Mouse (Mus musculus) heart, embryonic 16.5 days (tissue): Measurements from ENCODE around the gene Lnx2. TPM values are rescaled to one million over a fixed set of nuclear protein-coding genes. Genes with fewer than 3 reads are reported as not detected.
A peak's percentile ranks its signal among the peaks of the same experiment; 100 is the strongest.

ENCODE experiments used
- ATAC-seq: fragments of 200-750 bp; cut with Nextera tagmentation; replicated peaks from 2 replicates; pipeline ENCODE4 v1.8.0; 2017; ENCODE audit warnings: moderate number of reproducible peaks; ENCODE audit not compliant: insufficient read depth, low FRiP score; ENCODE audit errors: extremely low read depth
- H3K27ac ChIP-seq: fragments of 300-500 bp; sonication (generic); 2 replicates; pipeline ENCODE4 v1.5.1; 2014; ENCODE audit warnings: mild to moderate bottlenecking, low read length, control low read depth, moderate library complexity
- H3K27me3 ChIP-seq: fragments of 300-500 bp; sonication (generic); 2 replicates; pipeline ENCODE4 v1.6.1; 2014; ENCODE audit warnings: low read length, mixed read lengths; ENCODE audit not compliant: control insufficient read depth, insufficient read depth
- H3K36me3 ChIP-seq: fragments of 300-500 bp; sonication (generic); 2 replicates; pipeline ENCODE4 v1.6.1; 2014; ENCODE audit not compliant: control insufficient read depth, insufficient read depth
- H3K4me1 ChIP-seq: fragments of 300-500 bp; sonication (generic); 2 replicates; pipeline ENCODE4 v1.6.1; 2014; ENCODE audit warnings: low read length, mixed read lengths; ENCODE audit not compliant: control insufficient read depth, insufficient read depth
- H3K4me2 ChIP-seq: fragments of 300-500 bp; sonication (generic); 2 replicates; pipeline ENCODE4 v1.6.1; 2014; ENCODE audit warnings: low read depth, mild to moderate bottlenecking, control low read depth, low read length
- H3K4me3 ChIP-seq: fragments of 300-500 bp; sonication (generic); 2 replicates; pipeline ENCODE4 v1.5.1; 2014; ENCODE audit warnings: mild to moderate bottlenecking, control low read depth, low read length
- H3K9ac ChIP-seq: fragments of 300-500 bp; sonication (generic); 2 replicates; pipeline ENCODE4 v1.6.1; 2014; ENCODE audit warnings: low read length, control low read depth
- H3K9me3 ChIP-seq: fragments of 300-500 bp; sonication (generic); replicated peaks from 2 replicates; pipeline ENCODE4 v1.6.1; 2016; ENCODE audit warnings: low read length; ENCODE audit not compliant: control insufficient read depth
- WGBS: fragments of 180-500 bp; shearing (Covaris S2); extraction: QIAGEN DNeasy Blood & Tissue Kit; methylation state at CpG from one replicate; pipeline ENCODE4 v1.1.7; 2014; 5-methylcytosine and 5-hydroxymethylcytosine counted together
- polyA plus RNA-seq: library from polyadenylated mRNA; unstranded; fragments of >200 nt; fragmentation: Nextera tagmentation; extraction: Ambion mirVana; gene quantifications from 2 replicates; pipeline ENCODE4 v1.2.1, GENCODE M21; 2015

Gene Lnx2
- polyA plus RNA-seq, 1 experiment from 2014 or later, result 13.9 TPM

DNA sequence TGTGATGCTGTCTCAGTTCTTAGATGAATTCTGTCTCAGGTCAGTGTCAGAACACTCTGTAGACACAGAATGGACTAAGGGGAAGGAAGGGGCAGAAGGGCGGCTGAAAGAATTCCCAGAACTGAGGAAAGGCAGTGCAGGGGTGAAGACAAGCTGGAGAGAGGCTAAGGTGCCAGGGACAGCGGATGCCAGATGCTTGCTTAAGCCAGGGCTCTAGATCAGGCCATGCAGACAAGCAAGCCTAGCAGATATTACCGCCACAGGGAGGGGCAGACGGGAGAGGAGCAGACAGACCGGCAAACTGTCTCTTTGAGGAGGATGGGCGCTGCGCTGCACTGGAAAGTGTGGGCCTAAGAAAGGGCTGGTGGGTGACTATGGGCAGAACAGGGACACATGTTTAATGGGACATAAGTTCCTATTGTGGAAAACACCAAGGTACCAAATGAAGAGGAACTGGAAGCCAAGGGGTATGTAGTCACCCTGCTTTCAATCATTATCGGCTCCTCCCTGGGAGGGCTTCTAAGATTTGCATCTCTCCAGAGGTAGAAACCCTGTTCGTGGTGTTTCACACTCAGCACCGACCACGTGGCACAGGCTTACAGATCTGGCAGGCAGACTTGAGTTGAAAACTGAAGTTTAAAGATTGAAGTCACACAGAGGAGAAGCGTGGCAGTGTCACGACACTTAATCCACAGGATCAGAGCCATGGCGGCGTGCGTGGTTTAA is 5.4 kb downstream of the Lnx2 start:
- H3K4me2 ChIP-seq, result peak overlapping the region; percentile 17; the same call in 1 of the 2 replicates
- no peaks in the 10 kb centered on the region for H3K27me3 ChIP-seq
- no peak overlapping the region for H3K4me3 ChIP-seq
- WGBS, result 59% methylated on average over 16 of the region's 16 CpGs
- peak overlapping the region; percentile 57 for H3K27ac ChIP-seq
- H3K9me3 ChIP-seq, result no peaks in the 10 kb centered on the region
- H3K4me1 ChIP-seq, result peaks cover 52% of the 10 kb centered on the region
- H3K9ac ChIP-seq, result no peak overlapping the region
- no peak for ATAC-seq
- no peaks in the 10 kb centered on the region for H3K36me3 ChIP-seq

DNA sequence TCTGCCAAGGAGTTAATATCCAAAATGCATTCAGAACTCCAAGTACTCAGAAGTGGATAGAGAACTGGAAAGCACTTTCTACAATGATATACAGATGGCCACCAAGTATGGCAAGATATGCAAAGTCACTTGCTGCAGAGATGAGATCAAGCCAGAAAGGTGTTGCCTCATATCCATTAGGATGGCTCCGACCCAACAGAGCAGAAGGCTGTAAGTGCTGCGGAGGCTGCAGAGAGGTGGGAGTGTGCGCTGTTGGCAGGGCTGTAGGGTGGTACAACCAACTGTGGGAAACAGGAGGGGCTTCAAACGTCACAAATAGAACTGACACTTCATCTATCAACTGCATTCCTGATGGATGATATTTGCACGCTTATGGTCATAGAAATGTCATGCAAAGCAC is 7.5 kb downstream of the Lnx2 start:
- H3K9me3 ChIP-seq, result no peaks in the 10 kb centered on the region
- H3K36me3 ChIP-seq, result no peaks in the 10 kb centered on the region
- WGBS, result 35% methylated on average over 5 of the region's 5 CpGs
- H3K9ac ChIP-seq, result no peak overlapping the region
- H3K4me2 ChIP-seq, result no peak overlapping the region
- H3K4me3 ChIP-seq, result no peak overlapping the region
- H3K27me3 ChIP-seq, result no peaks in the 10 kb centered on the region
- no peak overlapping the region; the same call in 1 of the 2 replicates for H3K27ac ChIP-seq
- no peak for ATAC-seq
- peaks cover 42% of the 10 kb centered on the region for H3K4me1 ChIP-seq

DNA sequence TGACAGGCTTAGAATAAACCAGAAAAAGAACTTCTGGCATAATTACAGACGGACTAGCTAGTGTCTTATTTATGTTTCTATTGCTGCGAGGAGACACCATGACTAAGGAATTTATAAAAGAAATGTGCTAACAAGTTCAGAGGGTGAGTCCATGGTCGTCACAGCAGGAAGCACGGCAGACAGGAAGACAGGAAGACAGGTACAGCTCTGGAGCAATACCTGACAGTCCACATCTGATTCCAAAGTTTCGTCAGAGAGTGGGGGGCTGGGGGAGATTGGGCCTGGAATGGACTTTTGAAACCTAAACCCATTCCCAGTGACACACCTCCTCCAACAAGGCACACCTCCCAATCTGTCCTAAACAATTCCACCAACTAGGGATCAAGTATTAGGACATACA is 9.4 kb downstream of the Lnx2 start:
- no peak overlapping the region for H3K4me3 ChIP-seq
- H3K9me3 ChIP-seq, result no peaks in the 10 kb centered on the region
- no peak overlapping the region for H3K27ac ChIP-seq
- peaks cover 41% of the 10 kb centered on the region for H3K4me1 ChIP-seq
- no peak overlapping the region for H3K4me2 ChIP-seq
- no peaks in the 10 kb centered on the region for H3K27me3 ChIP-seq
- 71% methylated on average over 5 of the region's 5 CpGs for WGBS
- no peaks in the 10 kb centered on the region for H3K36me3 ChIP-seq
- no peak overlapping the region for H3K9ac ChIP-seq
- no peak for ATAC-seq

DNA sequence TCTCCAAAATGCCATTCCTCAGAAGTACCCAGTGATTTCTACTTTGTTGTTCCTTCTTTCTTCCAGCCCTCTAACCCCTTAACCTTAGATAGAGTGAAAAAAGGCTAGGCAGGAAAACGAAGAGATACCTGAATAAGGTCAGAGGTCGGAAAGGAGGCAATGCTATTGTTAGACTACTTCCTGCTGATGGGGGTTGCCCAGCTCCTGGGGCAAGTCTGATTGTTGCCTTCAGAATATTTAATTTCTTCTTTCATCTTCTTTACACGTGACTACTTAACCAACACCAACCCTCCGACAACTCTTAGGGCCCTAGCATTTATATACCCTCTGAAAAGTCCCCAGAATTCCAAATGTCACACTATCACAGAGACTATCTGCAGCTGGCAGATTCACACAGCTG is 10.3 kb downstream of the Lnx2 start:
- Histone ChIP-seq H3K9me3 (no peaks in the 10 kb centered on the region), H3K4me1 (peaks cover 35% of the 10 kb centered on the region), H3K4me2 (no peak overlapping the region), H3K27ac (no peak overlapping the region), H3K27me3 (no peaks in the 10 kb centered on the region), H3K4me3 (no peak overlapping the region), H3K9ac (no peak overlapping the region), H3K36me3 (no peaks in the 10 kb centered on the region)
- WGBS, result 57% methylated on average over 4 of the region's 4 CpGs
- no peak for ATAC-seq

DNA sequence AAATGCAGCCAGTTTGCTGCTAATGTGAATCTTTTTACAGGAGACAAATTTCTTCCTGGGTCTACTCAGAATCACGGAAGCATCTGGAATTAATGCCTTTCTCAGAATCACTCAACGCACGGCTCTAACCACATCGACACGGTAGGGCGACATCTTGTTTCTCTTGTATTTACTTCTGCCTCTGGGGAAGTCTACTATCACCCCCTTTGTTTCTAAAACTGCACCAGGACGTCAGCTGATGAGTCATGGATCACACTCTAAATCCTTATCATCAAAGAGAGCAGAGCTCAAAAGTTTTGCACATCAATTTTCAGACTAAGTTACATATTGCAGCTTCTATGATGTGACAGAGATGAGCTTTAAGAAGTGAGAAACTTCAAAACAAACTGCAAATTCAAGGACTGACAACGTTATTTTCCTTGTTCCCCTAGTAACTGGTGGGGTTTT is 13.1 kb downstream of the Lnx2 start:
- H3K9me3 ChIP-seq, result no peaks in the 10 kb centered on the region
- no peaks in the 10 kb centered on the region for H3K27me3 ChIP-seq
- peak overlapping the region; percentile 14 for H3K4me2 ChIP-seq
- H3K4me1 ChIP-seq, result peaks cover 19% of the 10 kb centered on the region
- H3K36me3 ChIP-seq, result no peaks in the 10 kb centered on the region
- no peak overlapping the region for H3K9ac ChIP-seq
- no peak overlapping the region for H3K27ac ChIP-seq
- 35% methylated on average over 8 of the region's 8 CpGs for WGBS
- no peak overlapping the region for H3K4me3 ChIP-seq
- ATAC-seq, result no peak

DNA sequence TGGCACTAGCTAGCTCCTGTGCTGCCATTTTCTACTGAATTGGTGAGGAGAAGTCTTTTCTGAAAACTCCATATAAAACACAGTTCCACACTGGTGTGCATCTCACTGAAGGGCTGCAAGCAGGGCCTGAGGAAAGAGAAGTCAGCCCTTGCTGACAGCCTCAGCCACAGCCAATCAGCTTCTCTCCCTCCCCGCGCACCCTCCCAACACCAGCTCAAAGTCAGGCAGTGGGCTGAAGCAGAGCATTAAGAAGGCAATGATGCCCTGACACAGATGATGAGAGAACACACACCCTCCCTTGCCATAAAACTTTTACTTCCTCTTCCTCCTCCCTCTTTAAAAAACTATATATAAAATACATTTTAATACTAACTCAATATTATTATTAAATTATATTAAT is 16.4 kb downstream of the Lnx2 start:
- 58% methylated on average over 2 of the region's 2 CpGs for WGBS

DNA sequence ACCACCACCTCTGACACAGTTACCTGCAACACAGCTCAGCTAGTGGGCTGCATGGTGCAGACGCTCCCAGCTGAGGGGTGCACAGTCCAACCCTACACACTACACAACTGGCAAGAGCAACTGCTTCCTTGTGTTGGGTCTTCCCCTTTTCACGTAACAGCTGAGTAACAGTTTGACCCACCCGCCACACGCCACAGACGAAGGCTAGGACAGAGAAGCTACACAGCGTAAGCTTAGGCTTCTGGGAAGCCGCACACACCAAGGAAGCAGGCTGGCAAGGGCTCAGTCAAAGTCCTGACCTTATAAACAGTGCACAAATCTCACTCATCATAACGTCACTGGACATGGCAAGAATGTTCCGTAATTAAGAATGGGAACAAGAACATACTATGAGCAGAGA is 17.1 kb downstream of the Lnx2 start:
- no peak overlapping the region for H3K27ac ChIP-seq
- no peaks in the 10 kb centered on the region for H3K9me3 ChIP-seq
- H3K4me2 ChIP-seq, result no peak overlapping the region
- H3K4me1 ChIP-seq, result peaks cover 45% of the 10 kb centered on the region
- WGBS, result 82% methylated on average over 9 of the region's 9 CpGs
- H3K4me3 ChIP-seq, result no peak overlapping the region
- ATAC-seq, result no peak
- no peak overlapping the region for H3K9ac ChIP-seq
- H3K27me3 ChIP-seq, result no peaks in the 10 kb centered on the region
- no peaks in the 10 kb centered on the region for H3K36me3 ChIP-seq

More for the DNA sequence above, 16.4 kb downstream of the Lnx2 start:
- H3K27me3 ChIP-seq, result no peaks in the 10 kb centered on the region
- H3K9me3 ChIP-seq, result no peaks in the 10 kb centered on the region
- ATAC-seq, result no peak
- H3K9ac ChIP-seq, result no peak overlapping the region
- no peaks in the 10 kb centered on the region for H3K36me3 ChIP-seq
- H3K4me2 ChIP-seq, result no peak overlapping the region
- H3K4me3 ChIP-seq, result no peak overlapping the region
- H3K27ac ChIP-seq, result no peak overlapping the region
- peaks cover 42% of the 10 kb centered on the region for H3K4me1 ChIP-seq

DNA sequence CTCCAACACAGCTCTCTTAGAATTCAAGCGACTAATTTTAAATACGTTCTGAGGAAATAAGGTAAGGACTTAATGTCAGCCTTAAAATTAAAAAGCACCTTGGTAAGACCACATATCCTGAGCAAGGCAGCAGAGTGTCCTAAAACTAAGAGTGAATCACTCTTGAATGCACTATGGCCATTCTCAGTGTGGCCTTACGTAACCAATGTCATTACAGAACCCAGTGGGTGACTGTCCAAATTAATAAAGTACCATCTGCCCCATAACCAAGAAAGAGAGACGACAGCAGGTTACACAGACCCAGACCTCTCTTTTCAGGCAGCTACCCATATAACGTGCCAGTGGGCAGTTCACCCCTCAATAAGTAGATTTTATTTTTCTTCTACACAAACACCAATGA is 17.7 kb downstream of the Lnx2 start:
- no peak overlapping the region for H3K9ac ChIP-seq
- H3K4me1 ChIP-seq, result peaks cover 42% of the 10 kb centered on the region
- H3K27me3 ChIP-seq, result no peaks in the 10 kb centered on the region
- no peak for ATAC-seq
- no peak overlapping the region for H3K4me2 ChIP-seq
- no peak overlapping the region for H3K4me3 ChIP-seq
- no peaks in the 10 kb centered on the region for H3K9me3 ChIP-seq
- no peak overlapping the region for H3K27ac ChIP-seq
- 90% methylated on average over 5 of the region's 5 CpGs for WGBS
- no peaks in the 10 kb centered on the region for H3K36me3 ChIP-seq

DNA sequence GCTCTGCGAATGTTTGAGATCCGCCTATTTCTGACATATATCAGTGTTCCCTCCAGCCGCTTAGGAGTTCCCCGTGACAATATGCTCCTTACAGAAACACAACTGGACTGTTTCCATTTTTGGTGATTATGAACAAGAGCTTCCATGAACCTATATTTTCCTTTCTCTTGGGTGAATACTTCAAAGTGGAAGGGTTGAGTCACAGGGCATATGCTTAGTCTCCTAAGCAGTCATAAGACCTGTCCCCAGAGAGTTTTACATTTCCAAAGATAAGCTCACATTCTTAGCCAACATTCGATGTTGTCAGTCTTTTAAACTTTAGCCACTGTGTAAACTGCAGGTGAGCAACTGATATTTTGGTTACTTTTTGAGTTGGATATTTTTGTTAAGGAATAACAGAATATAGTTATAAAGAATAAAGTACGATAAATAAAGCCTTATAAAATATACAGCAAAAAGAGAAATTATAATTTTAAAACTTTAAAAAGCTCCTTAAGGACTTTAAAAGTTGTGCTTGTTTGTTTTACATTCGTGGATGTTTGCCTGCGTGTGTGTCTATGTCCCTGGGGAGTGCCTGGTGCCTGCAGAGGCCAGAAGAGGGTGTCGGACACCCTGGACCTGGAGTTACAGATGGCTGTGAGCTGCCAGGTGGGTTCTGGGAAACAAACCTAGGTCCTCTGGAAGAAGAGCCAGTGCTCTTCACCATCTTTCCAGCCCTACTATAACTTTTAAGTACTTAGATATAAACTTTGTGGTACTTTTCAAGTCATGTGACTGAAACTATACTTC is 18.6 kb downstream of the Lnx2 start:
- no peak overlapping the region for H3K9ac ChIP-seq
- H3K4me3 ChIP-seq, result no peak overlapping the region
- no peaks in the 10 kb centered on the region for H3K27me3 ChIP-seq
- 0 out of 2 replicates have a peak, but pooled peaks have one; percentile 21 for ATAC-seq
- 56% methylated on average over 9 of the region's 9 CpGs for WGBS
- no peaks in the 10 kb centered on the region for H3K9me3 ChIP-seq
- no peaks in the 10 kb centered on the region for H3K36me3 ChIP-seq
- peaks cover 37% of the 10 kb centered on the region for H3K4me1 ChIP-seq
- no peak overlapping the region for H3K4me2 ChIP-seq
- H3K27ac ChIP-seq, result no peak overlapping the region
